Mouse (Mus musculus): ENCODE measurements around the gene Gnl1. TPM values are rescaled to one million over a fixed set of nuclear protein-coding genes. Genes with fewer than 3 reads are reported as not detected.
"Not testable (repeated sequence)": the region's sequence is repeated elsewhere in the genome, so short reads cannot be mapped to it uniquely, and the experiment has no call there.

Gnl1 gene
- polyA plus RNA-seq, 1 experiment from 2014 or later = 53.6 TPM

- H3K4me1 ChIP-seq (replicated peaks) = peaks cover 16% of the 10 kb centered on the region
- H3K9ac ChIP-seq = 0 out of 2 replicates have a peak overlapping the region, but pooled peaks have one; percentile 43
- H3K27me3 ChIP-seq = peaks cover 20% of the 10 kb centered on the region; the same call in 1 of the 2 replicates
- WGBS = 41% methylated on average over 8 of the region's 8 CpGs
- H3K27ac ChIP-seq, H3K9me3 ChIP-seq, H3K36me3 ChIP-seq: not testable (repeated sequence)
- peak overlapping the region; percentile 78 for H3K4me2 ChIP-seq
- peak overlapping the region; percentile 47 for H3K4me3 ChIP-seq
- ATAC-seq (ENCODE audit: low FRiP score) = 0 out of 2 replicates have a peak, but pooled peaks have one; percentile 26
Observed at GRCm38 (mm10) chr17:36030703-36031582, 51.3 kb downstream of the Gnl1 start.

- Histone ChIP-seq H3K4me2 (peak overlapping the region; percentile 78), H3K4me3 (peak overlapping the region; percentile 47), H3K27me3 (peaks cover 20% of the 10 kb centered on the region; the same call in 1 of the 2 replicates), H3K4me1 (replicated peaks) (peaks cover 10% of the 10 kb centered on the region), H3K9ac (peak overlapping the region; percentile 68)
- H3K36me3 ChIP-seq, H3K27ac ChIP-seq, H3K9me3 ChIP-seq: not testable (repeated sequence)
- under 1% methylated on average over 40 of the region's 40 CpGs for WGBS
- ATAC-seq (ENCODE audit: low FRiP score) = peak; percentile 61
Observed at GRCm38 (mm10) chr17:36031583-36032331, 52.1 kb downstream of the Gnl1 start.

DNA sequence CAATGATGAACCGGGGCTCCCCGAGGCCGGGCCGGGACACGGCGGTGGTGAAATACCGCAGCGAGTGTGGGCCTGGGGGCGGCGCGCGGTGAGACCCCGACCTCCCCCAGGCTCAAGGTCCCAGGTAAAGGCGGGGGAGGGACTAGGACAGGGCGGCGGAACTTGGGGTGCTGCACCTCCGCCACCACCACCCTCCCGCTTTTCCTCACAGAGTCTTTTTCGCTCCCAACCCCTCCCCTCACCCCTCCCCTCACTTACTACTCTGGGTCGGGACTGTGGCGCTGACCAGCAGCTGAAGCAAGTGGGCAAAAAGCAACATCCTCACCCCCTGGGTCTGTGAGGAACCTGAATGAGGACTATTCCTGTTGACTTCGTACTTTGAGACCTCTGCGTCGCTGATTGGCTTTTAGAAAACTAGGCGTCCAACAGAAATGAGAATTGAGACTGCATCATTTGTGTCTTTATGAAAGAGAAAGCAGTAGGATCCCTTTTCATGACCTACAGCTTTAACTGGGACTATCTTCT, 52.8 kb downstream of the Gnl1 start, which contains the start of gene H2-T23:
Gene H2-T23, minus strand, starts transcription at position 505 of the 525 bp plus-strand sequence.
- H3K4me3 ChIP-seq = peak within 1 kb of the TSS; percentile 47
- H3K9ac ChIP-seq = peak within 1 kb of the TSS; percentile 68
- H3K36me3 ChIP-seq, H3K27ac ChIP-seq, H3K9me3 ChIP-seq: not testable (repeated sequence)
- ATAC-seq (ENCODE audit: low FRiP score) = peak; percentile 41
- peaks cover 20% of the 10 kb centered on the region; the same call in 1 of the 2 replicates for H3K27me3 ChIP-seq
- 1% methylated on average over 25 of the region's 25 CpGs for WGBS
- H3K4me2 ChIP-seq = peak within 1 kb of the TSS; percentile 78
- peaks cover 10% of the 10 kb centered on the region for H3K4me1 ChIP-seq (replicated peaks)

DNA sequence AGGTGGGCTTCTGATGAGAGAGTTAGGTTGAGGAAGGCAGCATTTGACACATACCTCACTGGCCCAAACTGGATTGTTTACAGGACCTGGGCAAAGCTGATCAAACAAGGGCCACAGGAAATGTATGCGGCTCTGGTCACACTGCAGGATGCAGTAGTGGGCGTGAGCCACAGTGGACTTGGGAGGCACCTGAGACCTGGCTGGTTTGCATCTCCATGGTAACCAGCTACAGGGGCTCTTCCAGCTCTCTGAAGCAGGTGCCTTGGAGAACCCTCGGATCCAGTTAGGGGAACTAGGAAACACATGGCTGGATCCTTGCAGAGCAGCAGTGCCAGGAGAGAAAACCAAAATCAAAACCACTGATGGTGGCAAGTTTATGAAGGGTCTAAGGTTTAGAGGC, 54.9 kb downstream of the Gnl1 start:
- not testable (repeated sequence) for H3K9ac ChIP-seq; H3K36me3 ChIP-seq; ATAC-seq (ENCODE audit: low FRiP score); H3K4me3 ChIP-seq; H3K4me2 ChIP-seq; H3K9me3 ChIP-seq; H3K27ac ChIP-seq
- H3K27me3 ChIP-seq = peaks cover 20% of the 10 kb centered on the region; the same call in 1 of the 2 replicates
- 52% methylated on average over 3 of the region's 3 CpGs for WGBS
- peaks cover 10% of the 10 kb centered on the region for H3K4me1 ChIP-seq (replicated peaks)

DNA sequence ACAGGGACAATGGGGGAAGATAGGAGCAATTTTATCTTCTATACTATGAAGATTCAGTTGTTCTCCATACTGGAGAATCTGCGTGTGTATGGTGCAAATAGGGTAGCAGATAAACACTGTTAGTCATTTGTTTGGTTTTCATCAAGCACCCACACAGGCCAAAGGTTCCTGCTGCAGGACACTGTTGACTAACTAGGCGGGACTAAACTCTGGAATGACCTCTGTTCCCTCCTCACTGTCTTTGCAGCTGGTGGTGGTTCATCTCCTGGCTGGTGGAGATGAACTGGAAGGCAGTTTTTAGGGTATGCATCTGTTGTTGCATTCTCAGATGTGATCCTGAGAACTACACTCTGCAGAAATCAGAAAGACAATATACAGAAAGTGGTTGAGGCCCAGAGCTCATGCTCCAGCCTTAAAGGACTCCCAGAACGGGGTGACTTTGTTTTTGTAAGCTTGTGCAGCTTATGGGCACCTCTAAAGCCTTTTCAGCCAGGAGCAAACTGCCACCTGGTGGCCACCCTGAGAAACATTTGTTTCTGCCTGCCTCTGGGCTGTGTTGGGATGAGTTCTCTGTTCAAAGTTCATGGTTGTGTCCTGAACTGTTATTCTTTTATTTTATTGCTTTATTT, 55.5 kb downstream of the Gnl1 start:
- peaks cover 20% of the 10 kb centered on the region; the same call in 1 of the 2 replicates for H3K27me3 ChIP-seq
- H3K4me3 ChIP-seq; H3K36me3 ChIP-seq; H3K9me3 ChIP-seq; H3K27ac ChIP-seq; H3K4me2 ChIP-seq; ATAC-seq (ENCODE audit: low FRiP score); H3K9ac ChIP-seq: not testable (repeated sequence)
- 42% methylated on average over 3 of the region's 3 CpGs for WGBS
- H3K4me1 ChIP-seq (replicated peaks) = peaks cover 10% of the 10 kb centered on the region

DNA sequence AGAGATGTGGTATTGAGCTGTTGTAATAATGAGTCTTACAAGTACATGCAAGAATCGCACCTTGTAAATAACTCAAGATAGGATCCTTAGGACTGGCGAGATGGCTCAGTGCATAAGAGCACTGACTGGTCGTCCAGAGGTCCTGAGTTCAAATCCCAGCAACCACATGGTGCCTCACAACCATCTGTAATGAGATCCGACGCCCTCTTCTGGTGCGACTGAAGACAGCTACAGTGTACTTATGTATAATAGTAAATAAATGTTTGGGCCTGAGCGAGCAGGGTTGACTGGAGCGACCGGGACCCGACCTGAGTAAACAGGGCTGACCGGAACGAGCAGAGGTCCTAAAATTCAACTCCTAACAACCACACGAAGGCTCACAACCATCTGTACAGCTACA, 56.5 kb downstream of the Gnl1 start:
- H3K36me3 ChIP-seq; H3K9me3 ChIP-seq; H3K4me2 ChIP-seq; H3K27ac ChIP-seq; H3K9ac ChIP-seq; ATAC-seq (ENCODE audit: low FRiP score); H3K4me3 ChIP-seq: not testable (repeated sequence)
- WGBS = 90% methylated on average over 13 of the region's 13 CpGs
- H3K27me3 ChIP-seq = peaks cover 17% of the 10 kb centered on the region; the same call in 1 of the 2 replicates
- peaks cover 10% of the 10 kb centered on the region for H3K4me1 ChIP-seq (replicated peaks)

MicroRNA genes within 50 kb of the gene (microRNA counts, 519-probe panel; counts per million panel counts)
- microRNA mmu-miR-877 = 51.3 counts per million

Small RNA genes within 50 kb of the gene (microRNA-seq; reads per million reads assigned to microRNA genes)
- gene Mir877 = 126 reads per million, percentile 53 among the genes with 10 or more reads in this experiment

Other genes starting within 250 kb of the Gnl1 start
- gene Ier3, start 158.2 kb upstream of the Gnl1 start, polyA plus RNA-seq (2015; fragmentation: Nextera tagmentation; extraction: Ambion mirVana) = 8.2 and 9.2 TPM in 2 replicates
- gene Flot1, start 156.6 kb upstream of the Gnl1 start, polyA plus RNA-seq (2015; fragmentation: Nextera tagmentation; extraction: Ambion mirVana) = 75.2 and 78.8 TPM in 2 replicates
- gene Tubb5, start 141.5 kb upstream of the Gnl1 start, polyA plus RNA-seq (2015; fragmentation: Nextera tagmentation; extraction: Ambion mirVana) = 1,714 and 1,822 TPM in 2 replicates
- 11.0 and 11.3 TPM in 2 replicates for gene Mdc1, start 138.3 kb upstream of the Gnl1 start, polyA plus RNA-seq (2015; fragmentation: Nextera tagmentation; extraction: Ambion mirVana)
- gene Nrm, start 118.5 kb upstream of the Gnl1 start, polyA plus RNA-seq (2015; fragmentation: Nextera tagmentation; extraction: Ambion mirVana) = 26.4 and 26.9 TPM in 2 replicates
- gene Ppp1r18, start 114.3 kb upstream of the Gnl1 start, polyA plus RNA-seq (2015; fragmentation: Nextera tagmentation; extraction: Ambion mirVana) = 26.9 and 30.5 TPM in 2 replicates
- gene Dhx16, start 100.0 kb upstream of the Gnl1 start, polyA plus RNA-seq (2015; fragmentation: Nextera tagmentation; extraction: Ambion mirVana) = 28.6 and 35.3 TPM in 2 replicates
- 45.8 and 48.7 TPM in 2 replicates for gene 2310061I04Rik, start 82.4 kb upstream of the Gnl1 start, polyA plus RNA-seq (2015; fragmentation: Nextera tagmentation; extraction: Ambion mirVana)
- 434 and 438 TPM in 2 replicates for gene Atat1, start 69.8 kb upstream of the Gnl1 start, polyA plus RNA-seq (2015; fragmentation: Nextera tagmentation; extraction: Ambion mirVana)
- gene Mrps18b, start 63.5 kb upstream of the Gnl1 start, polyA plus RNA-seq (2015; fragmentation: Nextera tagmentation; extraction: Ambion mirVana) = 46.8 and 54.7 TPM in 2 replicates
- gene Ppp1r10, start 63.4 kb upstream of the Gnl1 start, polyA plus RNA-seq (2015; fragmentation: Nextera tagmentation; extraction: Ambion mirVana) = 46.0 and 47.2 TPM in 2 replicates
- gene Abcf1, start 10.1 kb upstream of the Gnl1 start, polyA plus RNA-seq (2015; fragmentation: Nextera tagmentation; extraction: Ambion mirVana) = 96.6 and 103 TPM in 2 replicates
- 72.8 and 73.5 TPM in 2 replicates for gene Prr3, start 385 bp downstream of the Gnl1 start, polyA plus RNA-seq (2015; fragmentation: Nextera tagmentation; extraction: Ambion mirVana)
- gene H2-T24, start 40.7 kb downstream of the Gnl1 start, polyA plus RNA-seq (2015; fragmentation: Nextera tagmentation; extraction: Ambion mirVana) = 8.8 and 9.5 TPM in 2 replicates
- 3.2 and 3.3 TPM in 2 replicates for gene H2-T23, start 53.0 kb downstream of the Gnl1 start, polyA plus RNA-seq (2015; fragmentation: Nextera tagmentation; extraction: Ambion mirVana)
- gene H2-T22, start 62.9 kb downstream of the Gnl1 start, polyA plus RNA-seq (2015; fragmentation: Nextera tagmentation; extraction: Ambion mirVana) = 6.7 and 7.0 TPM in 2 replicates
- gene Gm6034, start 63.1 kb downstream of the Gnl1 start, polyA plus RNA-seq (2015; fragmentation: Nextera tagmentation; extraction: Ambion mirVana) = not detected in 2 replicates
- not detected in 2 replicates for gene Gm11127, start 78.5 kb downstream of the Gnl1 start, polyA plus RNA-seq (2015; fragmentation: Nextera tagmentation; extraction: Ambion mirVana)
- gene Gm19684, start 141.8 kb downstream of the Gnl1 start, polyA plus RNA-seq (2015; fragmentation: Nextera tagmentation; extraction: Ambion mirVana) = not detected in 2 replicates
- gene Gm7030, start 149.6 kb downstream of the Gnl1 start, polyA plus RNA-seq (2015; fragmentation: Nextera tagmentation; extraction: Ambion mirVana) = not detected in 2 replicates
- gene Gm8909, start 188.7 kb downstream of the Gnl1 start, polyA plus RNA-seq (2015; fragmentation: Nextera tagmentation; extraction: Ambion mirVana) = not detected in 2 replicates
- not detected in 2 replicates for gene H2-T3, start 210.4 kb downstream of the Gnl1 start, polyA plus RNA-seq (2015; fragmentation: Nextera tagmentation; extraction: Ambion mirVana)